Mouse (Mus musculus) neural tube, embryonic 10.5 days (tissue): ENCODE measurements at regions not wholly inside any gene's neighbourhood (a gene's known extent, or its start where the extent isn't known, plus 50 kb on each side); places are given as distances from the start of the nearest gene placed in this dataset.

Experiments
- DNase-seq: peaks from one replicate; pipeline ENCODE4 v3.0.0-alpha.2; 2017; ENCODE audit warnings: low spot score; ENCODE audit errors: extremely low spot score

DNA sequence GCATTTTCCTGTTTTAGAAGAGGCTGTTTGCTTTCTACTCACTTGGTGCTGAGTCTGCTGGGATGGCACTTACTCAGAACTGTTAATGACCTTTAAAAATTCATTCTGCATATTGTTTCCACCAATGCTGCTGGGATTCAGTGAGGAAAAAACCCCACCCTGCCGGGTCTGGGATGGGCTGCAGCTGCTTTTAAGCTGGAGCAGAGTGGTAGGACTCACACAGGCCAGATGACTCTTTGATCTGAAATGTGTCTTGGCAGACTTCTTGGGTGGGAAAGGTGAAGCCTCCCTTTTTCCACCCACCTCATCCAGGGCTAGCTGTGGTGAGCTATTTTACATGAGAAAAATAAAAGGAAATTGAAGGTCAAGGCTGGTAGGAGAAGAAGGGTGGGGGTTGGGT, 56.4 kb upstream of the Ddhd1 start:
- DNase-seq = no peak

DNA sequence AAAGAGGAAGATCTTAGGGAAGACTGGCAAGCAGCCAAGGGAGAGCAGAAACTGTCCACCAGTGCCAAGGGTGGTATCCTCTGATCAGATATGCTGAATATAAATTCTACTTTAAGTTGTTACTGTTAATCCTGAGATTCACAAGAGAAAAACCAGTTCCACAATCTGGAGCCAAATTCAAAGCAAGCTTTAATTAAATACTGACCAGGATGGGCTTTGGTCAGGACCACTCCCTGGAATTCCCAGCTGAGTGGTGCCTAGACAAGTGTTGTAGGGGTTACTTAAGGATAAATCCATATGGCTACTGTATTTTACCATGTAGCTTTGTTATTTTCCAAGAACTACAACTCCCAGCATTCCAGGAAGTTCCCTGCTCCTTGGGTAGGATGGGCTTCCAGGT, 56.8 kb upstream of the Ddhd1 start:
- DNase-seq = no peak

DNA sequence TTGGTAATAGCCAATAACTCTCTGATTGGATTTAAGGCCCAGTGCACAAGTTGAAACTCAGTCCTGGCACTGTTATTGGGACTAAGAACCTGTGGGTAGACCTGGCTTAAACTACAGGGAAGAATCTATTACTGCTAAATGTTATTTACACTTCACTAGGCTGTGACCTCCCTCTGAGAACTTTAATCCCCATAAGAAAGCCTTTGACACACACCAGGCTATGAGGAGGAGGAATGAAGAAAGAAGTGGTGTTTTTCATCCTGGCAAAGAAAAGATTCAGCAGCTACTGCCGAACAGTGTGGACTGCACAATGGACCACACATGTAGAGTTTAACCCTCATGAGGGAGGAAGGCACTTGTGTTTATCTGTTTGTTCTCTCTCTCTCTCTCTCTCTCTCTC, 58.2 kb upstream of the Ddhd1 start:
- no peak for DNase-seq

DNA sequence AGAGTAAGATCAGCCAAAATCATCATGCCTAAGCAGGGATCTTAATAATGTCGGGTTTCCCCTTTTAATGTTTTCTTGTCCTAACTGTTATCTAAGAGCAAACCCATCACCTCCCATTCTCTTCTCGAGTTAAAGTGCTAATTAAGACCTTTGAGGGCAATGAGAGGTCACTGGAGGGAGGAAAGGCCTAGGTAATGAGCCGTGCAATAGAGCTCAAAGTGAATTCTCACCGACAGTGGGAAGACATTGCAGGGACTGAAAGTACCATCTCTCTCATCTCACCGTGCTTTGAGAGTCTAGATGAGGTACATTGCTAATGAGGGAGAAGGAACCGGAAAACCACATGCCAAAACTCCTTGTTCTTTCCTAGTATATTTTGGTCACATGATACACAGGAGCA, 64.9 kb upstream of the Ddhd1 start:
- no peak for DNase-seq

DNA sequence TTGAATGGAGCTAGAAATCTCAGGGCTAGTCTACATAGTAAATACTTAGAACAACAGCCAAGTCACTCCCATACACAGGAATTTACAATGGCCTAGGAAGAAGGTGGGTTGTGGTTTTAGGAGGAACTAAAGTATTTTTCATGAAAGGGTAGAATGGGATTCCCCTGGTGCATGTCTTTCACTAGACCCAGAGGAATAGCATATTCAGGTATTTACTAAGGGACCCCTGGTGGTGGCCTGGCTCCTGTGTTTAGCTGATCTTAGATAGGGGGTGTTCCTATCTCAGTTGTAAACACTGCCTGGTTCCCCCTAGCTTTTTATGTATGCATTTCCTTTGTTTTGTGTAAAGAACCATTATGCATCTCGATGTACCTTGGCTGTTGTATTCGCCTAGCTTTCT, 66.4 kb upstream of the Ddhd1 start:
- DNase-seq = no peak

DNA sequence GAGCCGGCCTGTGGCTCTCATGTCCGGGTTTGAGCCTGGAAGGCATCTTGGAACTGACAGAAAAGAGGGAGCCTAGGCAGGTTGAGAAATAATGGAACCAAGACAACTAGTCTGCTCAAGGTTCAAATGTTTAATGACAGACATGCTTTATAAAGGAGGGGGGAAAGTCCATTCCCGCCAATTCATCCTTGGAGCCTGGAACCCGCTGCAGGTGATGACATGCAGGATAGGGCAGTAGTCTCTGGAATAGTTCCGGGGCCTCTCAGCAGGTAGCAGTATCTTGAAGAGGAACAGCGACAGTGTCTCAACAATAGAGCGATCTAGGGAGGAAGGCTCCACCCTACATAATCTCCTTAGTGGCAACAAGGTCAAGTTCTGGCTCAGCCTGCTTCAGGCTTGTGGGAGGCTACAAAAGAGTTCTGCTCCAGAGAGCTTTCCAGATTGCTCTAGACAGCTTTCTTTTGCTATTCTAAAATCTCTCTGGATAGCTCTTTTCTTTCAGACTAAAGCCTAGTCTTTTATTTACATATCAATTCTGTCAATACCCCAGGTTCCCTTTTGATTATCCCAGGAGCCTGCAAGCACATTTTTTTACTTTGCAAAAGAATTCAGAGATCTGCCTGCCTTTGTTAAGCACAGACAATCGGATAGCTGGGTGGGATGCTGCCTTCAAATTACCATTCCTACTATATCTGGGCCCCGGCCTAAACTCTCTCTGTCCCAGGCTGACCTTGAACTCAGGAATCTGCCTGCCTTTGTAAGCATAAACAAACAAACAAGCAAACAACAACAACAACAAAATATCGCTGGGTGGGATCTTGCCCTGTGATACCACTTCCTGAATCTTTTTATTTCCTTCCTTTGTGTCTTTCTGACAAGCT, 76.8 kb upstream of the Ddhd1 start:
- DNase-seq = no peak

DNA sequence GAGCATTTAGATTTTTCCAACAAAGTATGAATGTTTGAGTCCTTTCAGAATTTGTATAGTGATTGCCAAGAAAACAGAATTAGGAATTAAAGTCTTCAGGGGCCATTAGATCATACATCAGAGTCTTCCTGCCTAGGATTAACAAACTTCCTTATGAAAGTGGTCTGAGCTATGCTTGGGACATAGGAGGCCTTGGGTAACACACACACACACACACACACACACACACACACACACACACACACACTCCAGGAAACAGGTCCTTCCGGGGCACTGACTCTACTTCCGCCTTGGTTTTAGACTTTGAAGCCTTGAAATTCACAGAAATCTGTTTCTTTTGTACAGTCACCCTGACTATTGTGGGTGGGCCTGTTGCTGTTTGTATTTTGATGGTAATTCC, 80.0 kb upstream of the Ddhd1 start:
- DNase-seq = no peak

DNA sequence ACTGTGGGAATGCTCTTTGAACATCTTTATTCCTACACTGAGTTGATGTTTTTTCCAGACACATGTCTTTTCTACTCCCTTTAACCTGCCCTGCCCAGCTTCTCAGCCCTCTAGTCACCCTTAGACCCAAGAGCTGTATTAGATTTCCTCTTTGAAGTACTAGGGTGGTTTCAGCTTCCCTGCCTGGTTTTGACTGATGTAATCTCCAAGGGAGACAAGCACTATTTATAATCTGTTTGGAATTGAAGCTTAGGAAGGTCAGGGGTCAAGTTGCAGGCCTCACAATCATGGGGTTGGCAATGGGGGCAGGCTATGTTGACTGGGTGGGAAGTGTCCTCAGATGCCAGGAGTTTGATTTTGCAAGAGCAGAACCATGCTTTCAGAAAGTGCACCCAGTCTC, 81.7 kb upstream of the Ddhd1 start:
- peak; percentile 26 for DNase-seq

DNA sequence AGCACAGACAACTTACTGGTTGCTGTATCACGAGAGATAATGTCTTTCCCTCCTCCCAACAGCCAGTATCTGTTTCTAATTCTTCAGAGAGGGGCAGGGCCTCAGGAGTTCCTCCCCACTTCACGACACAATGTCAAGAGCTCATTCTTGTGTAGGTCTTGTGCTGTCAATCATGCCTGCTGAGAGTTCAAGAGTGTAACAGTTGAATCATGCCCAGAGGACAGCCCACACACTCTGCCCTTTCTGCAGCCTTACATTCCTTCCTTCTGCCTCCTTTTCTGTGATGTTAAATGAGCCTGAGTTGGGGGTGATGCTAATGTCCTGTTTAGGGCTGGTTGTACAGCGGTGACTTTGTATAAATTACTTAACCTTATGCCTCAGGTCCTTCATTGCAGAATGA, 82.7 kb upstream of the Ddhd1 start:
- no peak for DNase-seq

DNA sequence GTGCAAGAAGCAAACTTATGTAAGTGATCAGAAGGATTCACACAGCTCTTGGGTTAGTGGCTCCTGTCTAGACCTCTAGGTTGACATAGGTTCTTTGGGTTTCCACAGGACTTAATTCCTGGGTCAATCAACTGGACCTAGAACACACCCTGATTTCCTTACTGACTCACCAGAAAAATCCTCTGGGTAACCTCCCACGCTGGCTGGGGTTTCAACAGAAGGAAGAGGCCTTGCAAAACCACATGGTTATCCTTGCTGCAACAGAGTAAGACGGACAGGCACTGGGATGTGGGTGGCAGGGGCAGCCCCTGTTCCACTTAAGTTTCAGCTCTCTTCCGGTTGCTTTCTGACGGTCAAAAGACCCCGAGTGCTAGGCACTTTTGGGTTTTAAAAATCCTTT, 88.2 kb upstream of the Ddhd1 start:
- no peak for DNase-seq

DNA sequence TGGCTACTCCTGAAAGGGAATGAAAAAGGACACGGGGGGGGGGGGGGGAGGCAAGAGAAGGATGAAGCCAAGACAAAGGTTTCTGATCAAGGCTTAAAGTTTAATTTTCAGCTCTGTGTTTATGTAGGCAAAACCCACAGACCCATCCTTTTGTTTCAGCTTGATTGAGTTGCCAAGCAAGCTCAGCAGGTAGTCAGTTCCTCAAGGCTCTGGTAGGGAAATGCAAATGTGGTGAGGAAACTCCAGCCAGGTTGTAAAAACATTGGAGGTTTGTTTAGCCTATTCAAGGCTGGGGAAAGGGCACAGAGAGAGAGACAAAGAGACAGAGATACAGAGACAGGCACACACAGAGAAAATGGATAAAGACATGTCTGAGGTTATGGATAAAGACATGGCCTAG, 99.4 kb upstream of the Ddhd1 start:
- DNase-seq = no peak

DNA sequence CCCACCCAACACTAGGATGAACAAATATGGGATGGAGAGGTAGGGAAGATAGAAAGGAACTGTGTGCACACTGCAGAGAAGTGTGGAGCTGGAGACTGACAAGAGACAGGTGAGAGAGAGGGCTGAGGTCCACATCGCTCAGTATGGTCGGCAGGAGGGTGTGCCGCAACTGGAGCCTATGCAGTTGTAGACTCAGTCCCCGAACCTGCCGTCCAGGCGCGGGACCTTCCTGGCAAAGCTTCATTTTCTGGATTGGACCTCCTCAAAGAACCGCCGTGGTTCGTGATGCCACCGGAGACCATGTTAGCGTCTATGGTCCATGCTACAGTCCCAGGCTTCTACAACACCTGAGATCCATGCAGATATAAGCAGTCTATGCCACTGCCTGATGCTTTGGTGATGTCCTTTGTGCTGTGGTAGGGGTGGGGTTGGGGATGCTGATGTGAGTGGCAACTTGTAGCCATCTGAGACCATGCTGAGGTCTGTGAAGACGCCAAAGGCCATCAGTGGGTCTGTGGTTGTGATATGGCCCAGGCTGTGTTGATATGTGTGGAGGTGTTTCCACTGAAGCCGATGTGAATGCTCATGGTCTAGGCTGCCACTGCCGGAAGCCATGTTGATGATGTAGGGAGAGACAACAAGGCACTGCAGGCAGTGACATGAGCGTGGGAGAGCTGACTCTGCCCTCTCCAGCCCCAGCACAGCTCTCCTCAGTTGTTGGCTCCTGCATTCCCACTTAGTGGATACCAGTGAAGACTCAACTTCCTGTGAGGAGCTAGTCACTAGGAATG, 103.1 kb upstream of the Ddhd1 start:
- DNase-seq = no peak

DNA sequence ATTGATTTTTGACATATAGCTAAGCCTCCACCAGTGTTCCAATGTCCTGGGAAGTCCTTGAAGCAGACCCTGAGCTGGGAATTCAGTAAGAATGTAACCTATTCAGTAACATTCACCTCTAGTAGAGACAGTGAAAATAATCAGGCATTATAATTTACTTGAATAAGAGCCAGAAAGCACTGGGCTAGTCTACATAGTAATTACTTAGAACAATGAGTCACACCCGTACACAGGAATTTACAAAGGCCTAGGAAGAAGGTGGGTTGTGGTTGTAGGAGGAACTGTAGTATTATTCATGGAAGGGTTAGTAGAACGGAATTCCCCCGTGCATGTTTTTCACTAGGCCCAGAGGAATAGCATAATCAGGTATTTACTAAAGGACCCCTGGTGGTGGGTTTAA, 106.3 kb upstream of the Ddhd1 start:
- DNase-seq = no peak

DNA sequence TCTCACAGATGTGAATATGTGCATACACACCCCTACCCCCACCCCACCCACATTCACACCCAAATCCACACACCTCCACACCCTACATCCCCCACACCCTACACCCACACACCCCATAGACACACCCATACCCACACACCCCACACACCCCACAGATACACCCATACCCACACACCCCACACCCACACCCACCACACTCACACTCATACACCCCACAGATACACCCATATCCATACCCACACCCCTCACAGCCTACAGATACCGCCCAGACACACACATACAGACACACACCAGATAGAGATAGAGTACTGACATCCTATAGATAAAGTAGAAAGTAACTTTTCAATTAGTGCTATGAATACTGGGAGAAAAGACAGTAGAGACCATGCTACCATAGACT, 108.6 kb upstream of the Ddhd1 start:
- DNase-seq = no peak

DNA sequence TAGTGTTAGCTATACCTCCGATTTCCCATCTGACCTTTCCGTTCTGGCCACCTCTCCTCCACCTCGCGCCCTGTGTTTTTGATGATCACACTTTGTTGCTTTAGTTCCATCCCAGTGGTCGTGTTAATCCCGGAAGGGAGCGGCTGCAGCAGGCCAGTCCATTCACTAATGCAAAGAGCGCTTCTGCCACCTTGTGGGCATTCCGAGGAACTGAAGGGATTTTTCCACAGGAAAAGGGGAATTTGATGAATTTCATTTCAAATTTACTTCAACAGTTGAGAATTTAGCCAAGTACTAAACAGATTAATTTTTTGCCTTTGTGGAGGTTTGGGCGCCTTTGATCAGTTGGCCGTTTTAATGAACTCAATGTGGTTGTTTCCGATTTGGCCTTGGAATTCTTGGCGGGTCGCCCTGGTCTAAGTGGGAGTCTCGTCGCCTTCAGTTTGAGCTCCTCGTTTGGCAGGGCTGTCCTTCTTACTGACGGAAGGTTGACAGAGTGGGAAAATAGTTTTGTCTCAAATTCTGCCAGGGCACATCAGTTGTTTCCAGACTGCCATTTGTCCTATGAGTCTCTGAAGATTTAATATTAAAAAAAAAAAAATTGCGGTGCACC, 114.8 kb upstream of the Ddhd1 start:
- DNase-seq = peak; percentile 64

DNA sequence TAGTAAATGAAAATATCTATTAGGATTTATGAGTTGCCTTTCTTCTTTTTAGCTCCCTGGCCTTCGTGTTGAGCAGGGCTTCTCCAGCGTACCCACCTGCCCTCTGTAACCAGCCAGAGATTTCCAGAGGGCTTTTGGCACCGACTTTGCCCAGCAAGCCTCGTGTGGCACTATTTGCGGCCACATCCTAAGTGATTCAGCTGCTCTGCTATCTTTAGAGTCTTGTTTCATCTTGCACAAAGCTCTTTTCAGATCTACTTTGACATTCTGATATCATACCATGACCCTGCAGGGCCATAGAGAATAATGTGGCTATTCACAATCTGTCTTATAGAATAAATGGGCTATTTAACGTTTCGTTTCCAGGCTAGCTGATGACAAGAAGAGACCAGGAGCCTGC, 115.4 kb upstream of the Ddhd1 start:
- no peak for DNase-seq

DNA sequence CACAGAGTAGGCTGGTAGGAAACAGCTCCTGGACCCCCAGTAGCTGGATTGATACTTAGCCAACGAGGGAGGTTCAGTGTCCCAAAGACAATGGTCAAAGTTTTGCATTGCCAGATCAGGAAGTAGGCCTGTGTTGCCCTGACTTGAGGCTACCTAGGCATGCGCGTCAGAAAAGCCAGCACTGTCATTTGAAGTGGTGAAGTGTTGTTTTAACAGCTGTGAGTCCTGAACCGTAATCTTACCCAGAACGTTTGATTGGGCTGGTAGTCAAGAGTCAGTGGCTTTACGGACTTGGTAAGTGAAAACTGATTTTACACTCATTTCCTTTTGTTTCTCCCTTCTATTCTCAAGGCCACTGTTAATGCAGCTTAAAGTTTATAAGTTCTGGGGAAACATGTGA, 123.9 kb upstream of the Ddhd1 start:
- no peak for DNase-seq

DNA sequence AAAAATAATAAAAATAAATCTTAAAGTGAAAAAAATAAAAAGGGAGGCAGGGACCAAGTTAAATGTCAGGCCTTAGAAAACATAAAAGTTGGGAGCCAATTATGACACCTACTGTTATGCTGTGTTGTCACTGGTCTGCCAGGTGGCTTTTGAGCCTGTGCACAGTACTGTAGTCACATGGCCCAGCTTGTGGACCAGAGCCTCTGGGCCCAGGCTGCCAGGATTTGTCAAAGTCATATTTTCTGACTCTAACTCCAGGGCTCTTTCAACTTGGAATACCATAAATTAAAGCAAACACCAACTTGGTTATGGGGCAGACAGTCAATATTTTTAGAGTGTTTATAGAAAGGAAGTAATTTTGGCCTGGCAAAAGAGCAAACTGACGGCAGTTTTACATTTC, 137.0 kb upstream of the Ddhd1 start:
- DNase-seq = no peak

DNA sequence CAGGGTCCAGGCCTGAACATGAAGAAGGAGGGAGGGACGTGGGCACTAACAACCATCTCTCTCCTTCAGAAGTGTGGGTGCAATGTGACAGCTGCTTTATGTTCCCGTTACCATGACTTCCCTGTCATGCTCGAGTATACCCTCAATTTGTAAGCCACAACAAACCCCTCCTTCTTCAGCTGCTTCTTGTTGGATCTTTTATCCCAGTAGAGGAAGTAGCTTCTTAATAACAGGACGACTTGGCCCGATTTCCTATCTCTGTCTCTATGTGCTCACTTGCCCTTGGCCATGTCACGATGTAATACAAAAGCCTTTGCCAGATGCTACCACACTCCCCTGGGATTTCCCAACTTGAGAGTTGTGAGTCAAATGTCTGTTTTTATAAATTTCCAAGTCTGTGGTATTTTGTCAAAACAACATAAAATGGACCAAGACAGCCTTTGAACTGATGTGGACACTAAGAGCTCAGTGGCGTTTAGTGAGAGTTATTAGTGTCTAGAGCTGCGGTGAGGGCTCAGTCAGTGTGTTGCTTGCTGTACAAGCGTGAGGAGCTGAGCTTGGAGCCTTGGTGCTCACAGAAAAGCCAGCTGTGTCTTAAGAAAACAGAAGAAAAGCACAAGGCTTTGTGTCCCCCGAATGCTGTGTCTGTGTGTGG, 138.8 kb upstream of the Ddhd1 start:
- no peak for DNase-seq

DNA sequence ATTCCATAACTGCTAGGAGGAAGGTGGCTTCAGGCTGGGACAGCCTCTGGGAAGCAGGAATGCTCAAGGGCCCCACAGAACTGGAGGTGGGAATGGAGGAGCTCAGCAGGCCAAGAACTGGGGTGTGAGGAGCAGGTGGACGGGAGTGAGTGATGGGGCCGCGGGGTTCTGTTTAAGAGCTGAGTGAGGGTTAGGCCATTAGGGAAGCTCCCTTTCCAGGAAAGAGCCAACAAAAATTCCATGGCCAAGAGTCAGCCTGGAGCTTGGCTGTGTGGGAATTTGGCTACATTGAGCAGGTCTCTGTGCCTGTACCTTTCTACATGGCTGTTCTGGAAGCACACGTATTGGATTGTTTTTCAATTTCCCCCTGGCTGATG, 139.4 kb upstream of the Ddhd1 start:
- no peak for DNase-seq

DNA sequence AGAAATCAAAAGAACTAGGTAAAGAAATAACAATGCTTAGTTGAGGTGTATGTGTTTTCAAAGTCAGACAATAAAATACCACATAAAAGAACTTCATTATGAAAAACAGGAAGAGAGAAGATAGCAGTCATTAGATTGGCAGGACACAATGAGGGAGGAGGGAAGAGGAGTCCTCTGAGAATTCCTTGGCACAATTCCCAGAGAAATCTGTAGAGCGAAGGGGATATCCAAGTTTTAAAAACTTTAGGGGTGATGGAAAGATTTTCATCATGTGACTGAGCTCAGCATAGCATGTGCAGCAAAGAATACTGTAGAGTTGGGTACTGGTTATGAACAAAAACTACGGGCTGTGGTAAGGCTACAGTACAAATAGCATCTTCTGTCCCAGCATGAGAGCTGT, 141.3 kb upstream of the Ddhd1 start:
- no peak for DNase-seq

DNA sequence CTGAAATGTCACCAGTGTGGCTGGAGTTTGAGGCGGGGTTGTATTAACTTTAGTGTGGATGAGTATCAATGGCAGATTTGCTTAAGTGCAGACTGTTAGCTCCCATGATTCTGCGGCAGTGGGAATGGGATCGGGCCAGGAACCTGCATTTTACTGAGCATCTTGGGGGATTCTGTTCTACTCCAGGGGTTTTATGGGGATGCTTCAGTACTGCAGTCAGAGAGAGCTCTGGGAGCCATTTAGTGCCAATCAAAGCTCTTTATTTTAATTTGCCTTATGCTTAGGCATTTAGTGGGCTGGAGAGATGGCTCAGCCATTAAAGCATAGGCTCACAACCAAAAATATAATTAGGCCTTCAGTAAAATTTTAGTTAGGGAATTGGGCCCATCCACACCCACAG, 148.0 kb upstream of the Ddhd1 start:
- DNase-seq = no peak
